Mouse (Mus musculus) embryonic fibroblast, embryonic 13.5 days (primary cell): ENCODE data around the gene Fbln1. TPM values are rescaled to one million over a fixed set of nuclear protein-coding genes. Genes with fewer than 3 reads are reported as not detected.
"Not testable (repeated sequence)": the region's sequence is repeated elsewhere in the genome, so short reads cannot be mapped to it uniquely, and the experiment has no call there.

Source experiments
- H3K27ac ChIP-seq: 2 replicates; pipeline ENCODE4 v1.5.1; 2012; ENCODE audit warnings: low read length, control low read depth, inconsistent platforms; ENCODE audit not compliant: insufficient read depth
- H3K4me1 ChIP-seq: 2 replicates; pipeline ENCODE4 v1.6.1; 2011; ENCODE audit warnings: low read length; ENCODE audit not compliant: control insufficient read depth, insufficient read depth
- H3K4me3 ChIP-seq: 2 replicates; pipeline ENCODE4 v1.5.1; 2011; ENCODE audit warnings: mild to moderate bottlenecking, control low read depth, low read length; ENCODE audit not compliant: insufficient read depth
- CTCF ChIP-seq: IDR thresholded peaks from 2 replicates; pipeline ENCODE4 v1.5.1; 2011; ENCODE audit warnings: mild to moderate bottlenecking, control low read depth, low read length, moderate library complexity, borderline replicate concordance; ENCODE audit not compliant: insufficient read depth
- POLR2A ChIP-seq: IDR thresholded peaks from 2 replicates; pipeline ENCODE4 v1.6.1; 2011; ENCODE audit warnings: low read depth, mild to moderate bottlenecking, control low read depth, low read length, moderate library complexity
- polyA plus RNA-seq: library from polyadenylated mRNA; stranded (reverse); fragments of >200 nt; gene quantifications from 2 replicates; pipeline ENCODE4 v1.2.4, GENCODE M21; 2011; ENCODE audit warnings: low read depth; ENCODE audit not compliant: missing spikeins, insufficient read length

The Fbln1 gene
- polyA plus RNA-seq, 1 experiment: 92.8 TPM

- no peak overlapping the region for H3K27ac ChIP-seq
- H3K4me3 ChIP-seq: no peak overlapping the region
- TF ChIP-seq CTCF: no peak
- TF ChIP-seq POLR2A: no peak
- H3K4me1 ChIP-seq: no peaks in the 10 kb centered on the region
Observed at GRCm38 (mm10) chr15:85311058-85311657, 105.4 kb downstream of the Fbln1 start.

DNA sequence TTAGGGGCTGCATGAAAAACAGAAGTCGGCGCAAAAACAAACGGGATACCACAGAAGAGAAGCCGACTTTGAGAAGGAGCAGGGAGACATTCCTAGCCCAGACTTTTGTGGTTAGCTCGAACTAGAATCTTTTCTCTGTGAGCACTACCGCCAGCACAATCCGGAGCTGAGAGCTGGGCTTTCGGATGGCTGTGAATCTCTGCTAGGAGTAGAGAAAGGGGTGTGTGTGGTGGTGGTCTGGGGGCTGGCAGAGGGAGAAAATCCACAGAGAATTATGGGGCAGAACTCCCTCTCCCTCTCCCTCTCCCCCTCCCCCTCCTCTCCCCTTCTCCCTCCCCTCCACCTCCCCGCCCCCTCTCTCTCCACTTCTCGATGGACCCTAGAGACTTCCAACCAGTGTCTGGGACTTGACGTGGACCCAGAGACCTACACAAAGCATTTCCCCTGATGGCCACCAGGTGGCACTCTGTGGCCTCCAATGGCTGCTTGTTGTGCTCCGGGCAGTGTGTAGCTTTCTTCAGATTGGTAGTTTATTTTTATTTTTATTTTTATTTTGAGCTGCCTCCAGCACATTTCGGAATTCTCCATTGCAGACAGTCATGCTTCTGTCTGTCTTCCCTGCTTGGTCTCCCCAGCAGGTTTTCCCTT is 109.8 kb downstream of the Fbln1 start:
- no peak for TF ChIP-seq POLR2A
- peak; percentile 82 for TF ChIP-seq CTCF
- H3K4me3 ChIP-seq: no peak overlapping the region
- no peaks in the 10 kb centered on the region for H3K4me1 ChIP-seq
- no peak overlapping the region for H3K27ac ChIP-seq

DNA sequence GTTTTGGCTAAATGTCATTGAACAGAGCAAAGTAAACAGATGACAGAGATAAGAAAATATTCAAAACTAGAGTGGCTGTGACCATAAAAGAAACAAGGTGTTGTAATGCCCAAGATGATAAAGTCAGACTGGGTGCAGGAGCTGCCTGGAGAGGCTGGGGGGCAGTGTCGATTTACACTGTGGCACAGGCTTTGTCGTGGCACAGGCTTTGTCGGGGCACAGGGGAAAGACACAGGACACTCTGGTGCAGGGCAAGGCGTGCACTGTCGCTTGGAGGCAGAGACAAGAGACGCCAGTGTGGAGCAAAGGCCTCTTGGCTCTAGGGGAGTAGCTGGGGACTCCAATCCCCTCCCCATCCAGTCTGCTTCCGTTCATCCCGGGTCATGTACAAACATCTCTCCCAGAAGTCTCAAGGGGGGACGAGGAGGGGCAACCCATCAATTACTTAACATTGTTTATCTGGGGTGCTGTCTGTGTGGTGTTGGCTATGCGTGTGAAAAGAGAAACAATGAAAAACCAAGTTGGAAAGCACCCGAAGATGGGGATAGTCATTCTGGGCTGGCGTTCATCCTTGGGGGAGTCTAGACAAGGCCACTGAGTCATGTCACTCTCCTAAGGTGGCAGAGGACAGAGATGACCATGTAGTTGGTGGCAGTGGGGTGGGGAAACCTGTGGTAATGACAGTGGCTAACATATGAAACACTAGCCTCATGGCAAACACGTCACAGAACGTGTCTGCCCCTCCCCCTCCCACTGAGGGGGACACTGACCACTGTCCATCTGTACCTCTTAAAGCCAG is 110.8 kb downstream of the Fbln1 start:
- H3K27ac ChIP-seq: no peak overlapping the region
- H3K4me1 ChIP-seq: no peaks in the 10 kb centered on the region
- TF ChIP-seq CTCF: no peak
- no peak for TF ChIP-seq POLR2A
- H3K4me3 ChIP-seq: no peak overlapping the region

DNA sequence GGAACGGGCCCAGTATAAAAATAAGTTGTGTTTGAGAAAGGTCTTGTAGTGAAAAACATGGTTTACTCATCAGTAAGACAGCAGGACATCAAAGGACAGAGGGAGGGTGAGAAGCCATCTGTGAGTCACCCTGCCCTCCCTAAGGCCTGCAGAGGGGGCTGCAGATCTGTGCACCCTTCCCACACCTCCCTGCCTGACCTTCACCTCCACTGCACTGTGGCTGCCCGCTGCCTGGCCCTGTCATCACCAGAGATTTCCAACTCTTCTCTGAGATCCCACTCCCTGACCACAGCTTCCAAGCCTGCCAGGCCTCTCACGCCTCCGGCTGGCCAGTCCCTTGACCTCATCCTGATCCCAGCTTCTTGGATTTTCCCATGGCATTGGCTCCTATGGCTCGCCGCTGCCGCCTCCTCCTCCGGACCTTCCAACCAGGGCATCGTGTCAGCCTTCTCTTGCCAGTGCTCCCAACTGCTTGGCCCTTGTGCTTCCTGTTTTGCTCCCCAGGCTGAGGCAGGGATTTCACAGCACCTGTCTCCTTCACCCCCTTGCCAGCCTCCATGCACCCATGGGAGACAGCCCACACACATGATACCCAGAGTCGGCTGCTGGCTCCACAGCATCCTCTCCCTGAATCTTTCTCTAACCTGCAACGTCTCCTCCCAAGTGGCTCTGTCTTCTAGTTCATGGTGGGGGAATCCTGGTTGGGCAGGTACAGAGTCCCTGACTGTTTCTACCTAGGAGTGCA is 114.3 kb downstream of the Fbln1 start:
- no peak for TF ChIP-seq POLR2A
- TF ChIP-seq CTCF: no peak
- Histone ChIP-seq H3K4me3 (no peak overlapping the region), H3K4me1 (no peaks in the 10 kb centered on the region), H3K27ac (no peak overlapping the region)

GRCm38 (mm10) chr15:85323214-85323613 is 117.5 kb downstream of the Fbln1 start:
- no peak overlapping the region for H3K4me3 ChIP-seq
- H3K4me1 ChIP-seq: no peaks in the 10 kb centered on the region
- TF ChIP-seq CTCF: no peak
- no peak for TF ChIP-seq POLR2A
- H3K27ac ChIP-seq: no peak overlapping the region

DNA sequence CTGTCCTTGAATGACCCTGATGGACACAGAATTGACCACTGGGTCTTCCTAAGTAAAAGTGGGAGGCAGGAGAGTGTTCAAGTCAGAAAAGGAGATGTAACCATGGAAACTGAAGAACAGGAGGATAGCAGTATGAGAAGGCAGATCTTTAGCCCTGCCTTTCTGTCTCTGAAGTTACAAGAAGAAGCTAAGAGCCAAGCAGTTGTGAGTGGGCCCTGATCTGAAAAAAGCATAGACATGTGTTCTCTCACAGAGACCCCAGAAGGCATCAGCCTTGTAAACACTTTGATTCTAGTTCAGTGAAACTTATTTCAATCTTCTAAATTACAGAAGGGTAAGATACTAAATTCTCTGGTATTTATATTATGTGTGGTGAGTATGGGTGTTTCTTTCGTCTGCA is 118.7 kb downstream of the Fbln1 start:
- no peaks in the 10 kb centered on the region for H3K4me1 ChIP-seq
- H3K27ac ChIP-seq: no peak overlapping the region
- TF ChIP-seq CTCF: no peak
- TF ChIP-seq POLR2A: no peak
- H3K4me3 ChIP-seq: no peak overlapping the region

GRCm38 (mm10) chr15:85327808-85328207 is 122.1 kb downstream of the Fbln1 start:
- no peak overlapping the region for H3K27ac ChIP-seq
- H3K4me3 ChIP-seq: no peak overlapping the region
- H3K4me1 ChIP-seq: no peaks in the 10 kb centered on the region
- TF ChIP-seq CTCF: no peak

DNA sequence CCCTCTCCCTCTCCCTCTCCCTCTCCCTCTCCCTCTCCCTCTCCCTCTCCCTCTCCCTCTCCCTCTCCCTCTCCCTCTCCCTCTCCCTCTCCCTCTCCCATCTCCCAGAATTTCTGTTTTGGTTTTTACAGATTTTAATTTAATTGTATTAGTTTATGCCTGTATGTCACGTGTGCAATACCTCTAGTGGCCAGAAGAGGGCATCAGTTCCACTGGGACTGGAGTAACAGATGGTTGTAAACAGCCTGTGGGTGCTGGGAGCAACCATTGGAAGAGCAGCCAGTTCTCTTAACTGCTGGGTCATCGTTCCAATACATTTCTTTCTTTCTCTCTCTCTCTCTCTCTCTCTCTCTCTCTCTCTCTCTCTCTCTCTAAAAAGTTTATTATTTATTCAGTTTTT is 122.7 kb downstream of the Fbln1 start:
- H3K4me3 ChIP-seq, H3K27ac ChIP-seq, H3K4me1 ChIP-seq: not testable (repeated sequence)

- no peak overlapping the region for H3K4me3 ChIP-seq
- no peaks in the 10 kb centered on the region for H3K4me1 ChIP-seq
- H3K27ac ChIP-seq: no peak overlapping the region
- TF ChIP-seq CTCF (no peak), POLR2A (no peak)
Observed at GRCm38 (mm10) chr15:85329096-85329495, 123.3 kb downstream of the Fbln1 start.
